Mouse (Mus musculus): ENCODE measurements at regions not wholly inside any gene's neighbourhood (a gene's known extent, or its start where the extent isn't known, plus 50 kb on each side); places are given as distances from the start of the nearest gene placed in this dataset.

DNA sequence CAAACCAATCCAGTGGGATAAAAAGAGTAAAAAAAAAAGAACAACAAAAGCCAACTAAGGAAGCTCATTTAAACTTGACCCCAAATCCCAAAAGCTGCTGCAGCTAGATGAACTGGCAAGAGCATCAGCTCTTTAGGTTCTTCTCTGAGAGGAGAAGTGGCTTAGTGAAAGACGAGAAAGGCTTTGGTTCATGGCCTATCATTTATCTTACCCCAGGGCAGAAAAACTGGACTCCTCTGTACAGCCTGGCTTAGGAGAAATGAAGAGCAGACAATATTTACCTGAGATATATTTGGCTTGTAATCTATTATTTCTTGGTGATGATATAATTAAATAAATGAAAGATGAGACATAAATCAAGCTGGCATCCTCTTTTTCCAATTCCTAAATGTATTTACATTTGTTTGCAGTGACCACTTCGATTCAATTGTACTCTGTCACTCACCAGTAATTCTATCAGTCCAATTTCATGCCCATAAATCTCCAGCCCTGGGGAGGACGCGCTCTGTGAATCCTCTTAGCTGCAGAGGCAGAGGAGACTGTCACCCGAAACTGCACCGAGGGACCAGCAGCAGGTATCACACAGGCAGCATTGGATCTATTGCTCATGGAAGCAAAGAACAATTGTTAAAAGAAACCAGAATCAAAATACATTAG is 114.8 kb upstream of the Plpp4 start:
- TF ChIP-seq EP300 (IDR thresholded peaks at IDR 0.05; ENCODE audit: insufficient read depth, low read depth, low read length) (no peak), CTCF (IDR thresholded peaks at IDR 0.05; ENCODE audit: low read depth, low read length) (no peak), POLR2A (IDR thresholded peaks at IDR 0.05; ENCODE audit: insufficient read depth, low read length) (no peak)
- H3K36me3 ChIP-seq (ENCODE audit: control insufficient read depth, insufficient read depth, low read length, poor library complexity, severe bottlenecking), result no peaks in the 10 kb centered on the region
- H3K9ac ChIP-seq (ENCODE audit: low read depth, poor library complexity, severe bottlenecking), result no peak overlapping the region
- H3K4me3 ChIP-seq (ENCODE audit: low read depth, low read length), result no peak overlapping the region
- H3K27ac ChIP-seq (ENCODE audit: insufficient read depth, low read length), result no peak overlapping the region
- no peaks in the 10 kb centered on the region for H3K9me3 ChIP-seq (replicated peaks; ENCODE audit: control insufficient read depth, insufficient read depth, low read length, poor library complexity, severe bottlenecking)
- H3K27me3 ChIP-seq (ENCODE audit: control insufficient read depth, insufficient read depth, low read length, poor library complexity, severe bottlenecking), result no peaks in the 10 kb centered on the region
- H3K4me1 ChIP-seq (ENCODE audit: control insufficient read depth, insufficient read depth, low read length), result peaks cover 2% of the 10 kb centered on the region

- no peaks in the 10 kb centered on the region for H3K27me3 ChIP-seq (ENCODE audit: control insufficient read depth, insufficient read depth, low read length, poor library complexity, severe bottlenecking)
- TF ChIP-seq POLR2A (IDR thresholded peaks at IDR 0.05; ENCODE audit: insufficient read depth, low read length) (no peak), CTCF (IDR thresholded peaks at IDR 0.05; ENCODE audit: low read depth, low read length) (no peak)
- no peak overlapping the region for H3K9ac ChIP-seq (ENCODE audit: low read depth, poor library complexity, severe bottlenecking)
- no peak overlapping the region for H3K27ac ChIP-seq (ENCODE audit: insufficient read depth, low read length)
- no peak overlapping the region for H3K4me3 ChIP-seq (ENCODE audit: low read depth, low read length)
- no peaks in the 10 kb centered on the region for H3K36me3 ChIP-seq (ENCODE audit: control insufficient read depth, insufficient read depth, low read length, poor library complexity, severe bottlenecking)
- peaks cover 1% of the 10 kb centered on the region for H3K4me1 ChIP-seq (ENCODE audit: control insufficient read depth, insufficient read depth, low read length)
- H3K9me3 ChIP-seq (replicated peaks; ENCODE audit: control insufficient read depth, insufficient read depth, low read length, poor library complexity, severe bottlenecking), result no peaks in the 10 kb centered on the region
These were observed 114.3 kb upstream of the Plpp4 start for GRCm38 (mm10) chr7:129142599-129142949.

DNA sequence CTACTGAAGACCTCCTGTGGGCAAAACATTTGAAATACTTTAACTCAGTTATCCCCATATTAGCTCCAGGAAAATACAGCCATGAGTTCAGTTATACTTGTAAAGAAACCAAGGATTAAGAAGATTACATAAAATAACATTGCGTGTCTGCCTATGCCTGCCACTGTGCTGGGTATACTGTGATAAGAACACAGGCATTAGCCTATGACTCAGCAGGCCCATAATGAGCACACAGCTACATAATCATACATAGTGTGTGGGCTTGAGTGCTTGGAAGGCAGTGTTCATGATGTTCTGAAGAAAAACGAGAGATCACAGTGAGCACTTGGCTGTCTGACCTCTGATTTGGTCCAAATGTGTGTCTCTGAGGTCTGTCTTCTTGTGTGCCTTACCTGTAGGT is 101.3 kb upstream of the Plpp4 start:
- Histone ChIP-seq H3K4me1 (ENCODE audit: control insufficient read depth, insufficient read depth, low read length) (no peaks in the 10 kb centered on the region), H3K27ac (ENCODE audit: insufficient read depth, low read length) (no peak overlapping the region), H3K36me3 (ENCODE audit: control insufficient read depth, insufficient read depth, low read length, poor library complexity, severe bottlenecking) (no peaks in the 10 kb centered on the region), H3K9ac (ENCODE audit: low read depth, poor library complexity, severe bottlenecking) (no peak overlapping the region), H3K27me3 (ENCODE audit: control insufficient read depth, insufficient read depth, low read length, poor library complexity, severe bottlenecking) (no peaks in the 10 kb centered on the region), H3K9me3 (replicated peaks; ENCODE audit: control insufficient read depth, insufficient read depth, low read length, poor library complexity, severe bottlenecking) (no peaks in the 10 kb centered on the region), H3K4me3 (ENCODE audit: low read depth, low read length) (no peak overlapping the region)
- no peak for TF ChIP-seq POLR2A (IDR thresholded peaks at IDR 0.05; ENCODE audit: insufficient read depth, low read length)
- no peak for TF ChIP-seq CTCF (IDR thresholded peaks at IDR 0.05; ENCODE audit: low read depth, low read length)
- no peak for TF ChIP-seq EP300 (IDR thresholded peaks at IDR 0.05; ENCODE audit: insufficient read depth, low read depth, low read length)

- Histone ChIP-seq H3K4me1 (ENCODE audit: control insufficient read depth, insufficient read depth, low read length) (no peaks in the 10 kb centered on the region), H3K4me3 (ENCODE audit: low read depth, low read length) (no peak overlapping the region), H3K27me3 (ENCODE audit: control insufficient read depth, insufficient read depth, low read length, poor library complexity, severe bottlenecking) (no peaks in the 10 kb centered on the region), H3K36me3 (ENCODE audit: control insufficient read depth, insufficient read depth, low read length, poor library complexity, severe bottlenecking) (no peaks in the 10 kb centered on the region), H3K9ac (ENCODE audit: low read depth, poor library complexity, severe bottlenecking) (no peak overlapping the region), H3K9me3 (replicated peaks; ENCODE audit: control insufficient read depth, insufficient read depth, low read length, poor library complexity, severe bottlenecking) (no peaks in the 10 kb centered on the region), H3K27ac (ENCODE audit: insufficient read depth, low read length) (no peak overlapping the region)
- no peak for TF ChIP-seq CTCF (IDR thresholded peaks at IDR 0.05; ENCODE audit: low read depth, low read length)
These were observed 86.9 kb upstream of the Plpp4 start for GRCm38 (mm10) chr7:129169971-129170370.

- Histone ChIP-seq H3K4me3 (ENCODE audit: low read depth, low read length) (no peak overlapping the region), H3K27ac (ENCODE audit: insufficient read depth, low read length) (no peak overlapping the region), H3K9me3 (replicated peaks; ENCODE audit: control insufficient read depth, insufficient read depth, low read length, poor library complexity, severe bottlenecking) (no peaks in the 10 kb centered on the region), H3K4me1 (ENCODE audit: control insufficient read depth, insufficient read depth, low read length) (no peaks in the 10 kb centered on the region), H3K36me3 (ENCODE audit: control insufficient read depth, insufficient read depth, low read length, poor library complexity, severe bottlenecking) (no peaks in the 10 kb centered on the region), H3K27me3 (ENCODE audit: control insufficient read depth, insufficient read depth, low read length, poor library complexity, severe bottlenecking) (no peaks in the 10 kb centered on the region), H3K9ac (ENCODE audit: low read depth, poor library complexity, severe bottlenecking) (no peak overlapping the region)
- TF ChIP-seq POLR2A (IDR thresholded peaks at IDR 0.05; ENCODE audit: insufficient read depth, low read length), result no peak
These were observed 65.9 kb upstream of the Plpp4 start for GRCm38 (mm10) chr7:129190933-129191332.

DNA sequence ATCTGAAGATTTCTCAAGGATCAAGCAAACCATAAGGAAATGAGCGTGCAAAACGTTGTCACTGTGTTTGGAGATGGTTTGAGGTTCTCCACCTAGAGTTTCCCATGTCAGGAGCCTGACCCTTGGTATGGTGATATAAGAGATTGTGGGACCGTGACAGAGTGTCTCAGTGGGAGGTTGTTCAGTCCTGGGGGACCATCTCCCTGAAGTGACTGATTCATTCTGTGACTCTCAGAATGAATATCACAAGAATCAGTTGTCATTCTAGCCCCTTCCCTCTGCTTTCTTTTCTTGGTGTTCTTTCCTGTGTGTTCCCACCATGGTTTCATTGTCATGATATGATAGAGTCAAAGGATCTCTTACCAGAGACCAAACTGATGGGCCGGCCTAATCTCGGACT is 49.8 kb upstream of the Plpp4 start:
- H3K27ac ChIP-seq (ENCODE audit: insufficient read depth, low read length), result no peak overlapping the region
- TF ChIP-seq POLR2A (IDR thresholded peaks at IDR 0.05; ENCODE audit: insufficient read depth, low read length), result no peak
- H3K9ac ChIP-seq (ENCODE audit: low read depth, poor library complexity, severe bottlenecking), result no peak overlapping the region
- no peaks in the 10 kb centered on the region for H3K4me1 ChIP-seq (ENCODE audit: control insufficient read depth, insufficient read depth, low read length)
- no peaks in the 10 kb centered on the region for H3K36me3 ChIP-seq (ENCODE audit: control insufficient read depth, insufficient read depth, low read length, poor library complexity, severe bottlenecking)
- H3K4me3 ChIP-seq (ENCODE audit: low read depth, low read length), result no peak overlapping the region
- no peaks in the 10 kb centered on the region; the same call in 1 of the 2 replicates for H3K27me3 ChIP-seq (ENCODE audit: control insufficient read depth, insufficient read depth, low read length, poor library complexity, severe bottlenecking)
- H3K9me3 ChIP-seq (replicated peaks; ENCODE audit: control insufficient read depth, insufficient read depth, low read length, poor library complexity, severe bottlenecking), result no peaks in the 10 kb centered on the region
